Mouse (Mus musculus) CH12.LX (cell line): ENCODE measurements around the gene Spag17.

Experiments used
- POLR2A ChIP-seq: IDR thresholded peaks from 2 replicates; pipeline ENCODE4 v1.6.1; 2011; ENCODE audit warnings: low read depth, mild to moderate bottlenecking, improper control_type of control experiment, low read length
- SMC3 ChIP-seq: IDR thresholded peaks from 2 replicates; pipeline ENCODE4 v1.6.1; 2011; ENCODE audit warnings: low read depth, low read length, improper control_type of control experiment
- TCF12 ChIP-seq: IDR thresholded peaks from 2 replicates; pipeline ENCODE4 v1.6.1; 2014; ENCODE audit warnings: low read depth, mild to moderate bottlenecking, inconsistent platforms, low read length, improper control_type of control experiment

DNA sequence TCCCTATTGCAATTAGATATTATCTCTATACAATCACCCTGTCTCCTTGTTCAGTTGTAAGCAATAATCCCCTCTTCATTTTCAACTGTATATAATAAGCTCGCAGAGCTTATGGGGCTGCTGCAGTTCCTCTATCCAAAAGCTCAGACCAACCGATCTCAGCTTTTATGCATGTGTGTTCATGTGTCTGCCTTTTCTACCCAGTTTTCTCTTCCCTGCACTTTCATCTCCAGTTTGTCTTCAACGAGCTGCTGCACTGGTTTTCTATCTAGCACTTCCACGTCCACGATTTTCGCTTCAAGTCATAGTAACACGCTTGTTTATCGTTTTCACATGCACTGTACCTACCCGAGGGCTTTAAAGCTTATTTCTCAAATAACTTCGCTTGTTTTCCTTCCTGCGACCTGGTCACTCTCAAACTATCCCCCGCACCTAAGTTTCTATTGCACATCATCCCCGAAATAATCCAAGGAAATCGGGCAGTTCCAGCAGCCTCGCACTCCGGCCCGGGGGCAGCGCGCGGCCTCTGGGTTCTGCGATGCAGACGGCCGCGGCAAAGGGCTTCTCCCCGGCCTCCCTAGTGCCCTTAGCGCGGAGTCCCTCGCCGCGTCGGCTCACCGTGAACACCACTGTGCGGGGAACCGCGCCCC is 276.6 kb downstream of the Spag17 start:
- TF ChIP-seq SMC3 (no peak), TCF12 (no peak), POLR2A (no peak)
